Mouse (Mus musculus) forebrain, embryonic 16.5 days (tissue): ENCODE data around the gene Mxd4. TPM values are rescaled to one million over a fixed set of nuclear protein-coding genes. Genes with fewer than 3 reads are reported as not detected.

Experiments
- ATAC-seq: fragments of 200-750 bp; cut with Nextera tagmentation; 2 replicates; pipeline ENCODE4 v1.8.0; 2017; ENCODE audit warnings: mild to moderate bottlenecking, moderate library complexity
- H3K27ac ChIP-seq: fragments of 300-500 bp; sonication (generic); 2 replicates; pipeline ENCODE4 v1.5.1; 2014; ENCODE audit warnings: low read length, control low read depth
- H3K27me3 ChIP-seq: fragments of 300-500 bp; sonication (generic); replicated peaks from 2 replicates; pipeline ENCODE4 v1.6.1; 2014; ENCODE audit warnings: low read length; ENCODE audit not compliant: control insufficient read depth, insufficient read depth
- H3K36me3 ChIP-seq: fragments of 300-500 bp; sonication (generic); 2 replicates; pipeline ENCODE4 v1.6.1; 2014; ENCODE audit not compliant: control insufficient read depth, insufficient read depth
- H3K4me1 ChIP-seq: fragments of 300-500 bp; sonication (generic); replicated peaks from 2 replicates; pipeline ENCODE4 v1.6.1; 2014; ENCODE audit warnings: low read length; ENCODE audit not compliant: control insufficient read depth, insufficient read depth
- H3K4me2 ChIP-seq: fragments of 300-500 bp; sonication (generic); 2 replicates; pipeline ENCODE4 v1.6.1; 2014; ENCODE audit warnings: mild to moderate bottlenecking, low read length, control low read depth
- H3K4me3 ChIP-seq: fragments of 300-500 bp; sonication (generic); replicated peaks from 2 replicates; pipeline ENCODE4 v1.5.1; 2014; ENCODE audit warnings: mild to moderate bottlenecking, low read length, control low read depth
- H3K9ac ChIP-seq: fragments of 300-500 bp; sonication (generic); replicated peaks from 2 replicates; pipeline ENCODE4 v1.6.1; 2014; ENCODE audit warnings: low read depth, low read length, control low read depth
- H3K9me3 ChIP-seq: fragments of 300-500 bp; sonication (generic); 2 replicates; pipeline ENCODE4 v1.6.1; 2016; ENCODE audit warnings: low read length; ENCODE audit not compliant: control insufficient read depth
- WGBS: fragments of 180-500 bp; shearing (Covaris S2); extraction: QIAGEN DNeasy Blood & Tissue Kit; methylation state at CpG from one replicate; pipeline ENCODE4 v1.1.7; 2014; 5-methylcytosine and 5-hydroxymethylcytosine counted together
- polyA plus RNA-seq: library from polyadenylated mRNA; unstranded; fragments of >200 nt; fragmentation: Nextera tagmentation; extraction: Ambion mirVana; gene quantifications from 2 replicates; pipeline ENCODE4 v1.2.1, GENCODE M21; 2015

Gene Mxd4
- 37.1 and 47.2 TPM in 2 replicates for polyA plus RNA-seq

GRCm38 (mm10) chr5:34187601-34188316 lies at the start of gene Mxd4:
Mxd4 (minus strand) TSS chr5:34187720.
- Histone ChIP-seq H3K4me3 (peak within 1 kb of the TSS; percentile 89), H3K27me3 (0 out of 2 replicates have a peak, but pooled peaks cover 2% of the 10 kb centered on the region), H3K27ac (peak within 1 kb of the TSS; percentile 87), H3K4me1 (peaks cover 34% of the 10 kb centered on the region), H3K9me3 (no peaks in the 10 kb centered on the region), H3K4me2 (peak within 1 kb of the TSS; percentile 92), H3K36me3 (no peaks in the 10 kb centered on the region), H3K9ac (peak within 1 kb of the TSS; percentile 87)
- ATAC-seq: peak; percentile 99
- WGBS: under 1% methylated on average over 60 of the region's 60 CpGs

DNA sequence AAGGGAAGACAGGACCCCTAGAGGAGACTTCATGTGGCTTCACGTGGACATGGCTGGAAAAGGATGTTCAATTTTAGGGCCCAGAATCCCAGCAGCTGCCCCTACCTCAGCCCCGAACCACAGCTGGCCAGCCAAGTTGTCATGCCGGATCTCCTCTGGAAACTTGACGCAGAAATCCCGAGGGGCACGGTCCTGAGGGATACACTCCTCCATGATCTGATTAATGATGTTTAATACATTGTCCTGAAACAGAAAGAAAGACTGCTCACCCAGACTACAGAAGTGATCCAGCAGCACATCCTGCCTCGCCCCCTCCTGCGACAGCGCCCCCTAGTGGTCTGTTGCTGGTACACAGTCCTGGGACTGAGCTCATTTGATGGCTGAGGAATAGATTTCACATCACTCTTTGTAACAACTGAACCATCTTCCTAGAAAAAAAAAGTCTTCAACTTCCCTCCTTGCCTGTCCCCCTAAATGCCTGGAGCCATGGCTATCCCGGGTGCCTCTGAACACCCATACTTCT lies 48.4 kb upstream of the Mxd4 start:
- Histone ChIP-seq H3K4me1 (no peaks in the 10 kb centered on the region), H3K27ac (no peak overlapping the region), H3K36me3 (no peaks in the 10 kb centered on the region), H3K27me3 (no peaks in the 10 kb centered on the region), H3K9ac (no peak overlapping the region), H3K4me3 (no peak overlapping the region), H3K4me2 (no peak overlapping the region), H3K9me3 (no peaks in the 10 kb centered on the region)
- no peak for ATAC-seq
- 57% methylated on average over 10 of the region's 10 CpGs for WGBS

DNA sequence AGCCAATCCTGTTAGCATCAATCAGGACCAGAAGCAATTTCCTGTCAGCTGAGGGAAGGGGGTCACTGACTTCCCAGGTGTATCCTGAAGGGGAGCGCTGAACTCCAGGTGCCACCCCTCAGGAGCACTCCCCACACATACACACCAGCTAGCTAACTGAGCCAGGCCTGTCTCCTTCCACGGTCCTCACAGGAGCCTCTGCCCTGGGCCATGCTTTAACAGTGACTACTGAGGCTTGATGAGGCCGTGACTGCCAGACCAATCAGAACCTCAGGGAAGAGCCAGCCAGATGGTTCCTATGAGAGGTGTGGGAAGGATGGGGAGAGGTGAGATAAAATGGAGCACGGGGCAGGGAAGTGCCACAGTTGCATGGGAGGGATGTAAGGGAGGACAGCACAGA lies 47.5 kb upstream of the Mxd4 start:
- no peak overlapping the region for H3K9ac ChIP-seq
- no peak overlapping the region for H3K27ac ChIP-seq
- no peak overlapping the region for H3K4me2 ChIP-seq
- H3K27me3 ChIP-seq: no peaks in the 10 kb centered on the region
- no peak for ATAC-seq
- H3K4me3 ChIP-seq: no peak overlapping the region
- no peaks in the 10 kb centered on the region for H3K9me3 ChIP-seq
- no peaks in the 10 kb centered on the region for H3K4me1 ChIP-seq
- WGBS: 74% methylated on average over 4 of the region's 4 CpGs
- no peaks in the 10 kb centered on the region for H3K36me3 ChIP-seq

DNA sequence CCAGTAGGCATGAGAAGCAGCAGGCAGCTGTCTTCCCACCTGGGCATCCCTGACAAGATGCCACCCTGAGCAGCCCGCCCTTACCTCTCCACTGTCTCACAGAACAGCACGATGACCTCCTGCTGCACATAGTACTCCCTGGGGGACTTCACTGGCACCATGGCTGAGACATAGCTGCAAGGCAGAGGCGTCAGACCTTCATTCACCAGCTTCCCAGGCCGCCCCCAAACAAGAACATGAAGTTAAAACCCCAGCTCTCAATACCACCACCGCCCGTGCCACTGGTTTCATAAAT lies 45.6 kb upstream of the Mxd4 start:
- WGBS: 84% methylated on average over 6 of the region's 6 CpGs
- H3K4me2 ChIP-seq: no peak overlapping the region
- no peaks in the 10 kb centered on the region for H3K9me3 ChIP-seq
- H3K4me1 ChIP-seq: no peaks in the 10 kb centered on the region
- H3K4me3 ChIP-seq: no peak overlapping the region
- no peaks in the 10 kb centered on the region for H3K36me3 ChIP-seq
- H3K27me3 ChIP-seq: no peaks in the 10 kb centered on the region
- no peak overlapping the region for H3K9ac ChIP-seq
- no peak overlapping the region for H3K27ac ChIP-seq
- no peak for ATAC-seq

DNA sequence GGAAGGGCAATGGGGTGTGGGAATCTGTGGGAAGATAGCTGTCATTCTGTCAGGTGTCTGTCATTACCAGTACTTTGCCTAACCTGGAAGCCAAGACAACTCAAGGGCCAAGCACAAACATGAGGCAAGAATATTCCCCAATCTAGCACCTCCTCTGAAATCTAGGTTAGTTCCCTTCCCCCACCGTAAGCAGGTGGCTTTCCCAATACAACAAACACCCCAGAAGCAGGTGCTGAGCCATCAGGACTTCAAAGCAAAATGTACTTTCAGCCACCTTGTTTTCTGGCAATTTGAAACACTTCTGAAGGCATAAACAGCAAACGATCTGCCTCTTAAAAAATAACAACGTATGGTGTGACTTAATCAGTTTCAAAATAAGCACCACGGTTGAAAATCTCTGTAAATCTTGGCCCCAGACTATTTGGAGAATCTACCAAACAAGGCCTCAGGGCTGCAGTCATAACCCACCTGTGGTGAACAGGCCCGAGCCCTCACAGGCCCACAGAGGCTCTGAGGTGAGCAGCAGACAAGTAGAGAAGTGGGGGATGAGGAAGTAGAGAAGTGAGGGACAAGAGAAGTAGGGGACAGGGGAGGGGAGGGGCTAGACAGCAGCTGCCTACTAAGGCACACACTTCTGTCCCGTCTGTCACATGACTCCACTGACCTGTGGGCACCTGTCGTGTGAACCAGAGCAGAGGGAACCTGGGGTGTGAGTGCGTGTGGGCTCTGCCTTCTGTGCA lies 45.1 kb upstream of the Mxd4 start:
- Histone ChIP-seq H3K9ac (no peak overlapping the region), H3K27ac (no peak overlapping the region), H3K9me3 (no peaks in the 10 kb centered on the region), H3K4me3 (no peak overlapping the region), H3K4me2 (no peak overlapping the region), H3K36me3 (no peaks in the 10 kb centered on the region), H3K27me3 (no peaks in the 10 kb centered on the region), H3K4me1 (no peaks in the 10 kb centered on the region)
- no peak for ATAC-seq
- WGBS: 72% methylated on average over 8 of the region's 8 CpGs

- WGBS: 92% methylated on average over 6 of the region's 6 CpGs
- Histone ChIP-seq H3K4me2 (no peak overlapping the region), H3K4me1 (no peaks in the 10 kb centered on the region)
Measured at GRCm38 (mm10) chr5:34231901-34232300, 44.4 kb upstream of the Mxd4 start.

GRCm38 (mm10) chr5:34230599-34231485 lies 43.3 kb upstream of the Mxd4 start:
- 88% methylated on average over 9 of the region's 9 CpGs for WGBS
- H3K4me2 ChIP-seq: no peak overlapping the region
- no peak overlapping the region for H3K4me3 ChIP-seq
- H3K4me1 ChIP-seq: no peaks in the 10 kb centered on the region
- H3K27ac ChIP-seq: no peak overlapping the region
- H3K9me3 ChIP-seq: no peaks in the 10 kb centered on the region
- no peaks in the 10 kb centered on the region for H3K36me3 ChIP-seq
- H3K9ac ChIP-seq: no peak overlapping the region
- no peaks in the 10 kb centered on the region for H3K27me3 ChIP-seq
- ATAC-seq: no peak

More at GRCm38 (mm10) chr5:34231901-34232300, 44.4 kb upstream of the Mxd4 start:
- Histone ChIP-seq H3K27me3 (no peaks in the 10 kb centered on the region), H3K36me3 (no peaks in the 10 kb centered on the region), H3K9ac (no peak overlapping the region), H3K4me3 (no peak overlapping the region), H3K9me3 (no peaks in the 10 kb centered on the region), H3K27ac (no peak overlapping the region)
- no peak for ATAC-seq

- H3K36me3 ChIP-seq: no peaks in the 10 kb centered on the region
- 91% methylated on average over 5 of the region's 5 CpGs for WGBS
- no peaks in the 10 kb centered on the region for H3K27me3 ChIP-seq
- no peak for ATAC-seq
- no peaks in the 10 kb centered on the region for H3K4me1 ChIP-seq
- no peak overlapping the region for H3K4me2 ChIP-seq
- no peak overlapping the region for H3K9ac ChIP-seq
- H3K27ac ChIP-seq: no peak overlapping the region
- no peaks in the 10 kb centered on the region for H3K9me3 ChIP-seq
- H3K4me3 ChIP-seq: no peak overlapping the region
Measured at GRCm38 (mm10) chr5:34229503-34229902, 42.0 kb upstream of the Mxd4 start.

DNA sequence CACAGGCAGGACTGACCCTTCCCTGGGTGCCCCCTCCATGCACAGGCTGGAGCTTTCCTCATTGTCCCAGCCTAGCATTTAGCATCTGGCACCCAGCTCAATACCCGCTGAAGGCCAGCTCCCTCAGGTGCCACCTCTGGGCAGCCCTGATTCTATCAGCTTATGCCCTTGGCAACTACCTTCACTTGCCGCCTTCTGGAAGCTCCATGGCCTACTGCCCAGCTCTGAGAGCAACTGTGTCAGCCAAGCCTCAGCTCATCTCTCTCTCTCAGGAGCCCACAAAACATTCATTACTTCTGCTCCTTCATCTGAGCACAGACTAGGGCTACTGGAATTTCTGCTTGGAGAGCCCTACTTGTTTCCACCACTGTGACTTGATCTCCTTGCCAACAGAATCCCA lies 38.0 kb upstream of the Mxd4 start:
- no peak for ATAC-seq
- no peak overlapping the region for H3K27ac ChIP-seq
- H3K4me3 ChIP-seq: no peak overlapping the region
- 85% methylated on average over 2 of the region's 2 CpGs for WGBS
- H3K9ac ChIP-seq: no peak overlapping the region
- H3K9me3 ChIP-seq: no peaks in the 10 kb centered on the region
- H3K4me1 ChIP-seq: no peaks in the 10 kb centered on the region
- no peak overlapping the region for H3K4me2 ChIP-seq
- no peaks in the 10 kb centered on the region for H3K27me3 ChIP-seq
- H3K36me3 ChIP-seq: no peaks in the 10 kb centered on the region
